Mouse (Mus musculus) liver, postnatal 0 days (tissue): ENCODE data around the gene Gtf2ird1.

Source experiments
- CTCF ChIP-seq: sonication (generic); IDR thresholded peaks from 2 replicates; pipeline ENCODE4 v1.5.1; 2016; ENCODE audit warnings: antibody characterized with exemption, low read depth
- EP300 ChIP-seq: IDR thresholded peaks from 2 replicates; pipeline ENCODE4 v1.6.1; 2016; ENCODE audit warnings: antibody characterized with exemption, low read depth, mild to moderate bottlenecking

- TF ChIP-seq CTCF (peak; percentile 71), EP300 (no peak)
Measured at GRCm38 (mm10) chr5:134490465-134490864, 33.9 kb upstream of the Gtf2ird1 start.
